Mouse (Mus musculus) central nervous system, embryonic 11.5 days (tissue): ENCODE measurements around the gene Zcchc9. TPM values are rescaled to one million over a fixed set of nuclear protein-coding genes. Genes with fewer than 3 reads are reported as not detected.

ENCODE experiments used
- polyA plus RNA-seq: library from polyadenylated mRNA; depleted of rRNA; stranded (reverse); fragments of >200 nt; gene quantifications from 2 replicates; pipeline ENCODE4 v1.2.3, GENCODE M21; 2012; rRNA removed

The Zcchc9 gene
- polyA plus RNA-seq, result 31.4 and 37.4 TPM in 2 replicates

GRCm38 (mm10) chr13:91807155-91807839 is at the start of gene Zcchc9:
Gene Zcchc9, minus strand, starts transcription at chr13:91807705.

Other genes with a start within 250 kb of the Zcchc9 start
- gene Acot12, start 66.2 kb downstream of the Zcchc9 start, polyA plus RNA-seq, result 0.21 and 0.22 TPM in 2 replicates
- gene Ckmt2, start 69.2 kb upstream of the Zcchc9 start, polyA plus RNA-seq, result 0.18 and 0.22 TPM in 2 replicates